15 mouse cellular contexts compared by ENCODE assay signal in the genomic region with DNA sequence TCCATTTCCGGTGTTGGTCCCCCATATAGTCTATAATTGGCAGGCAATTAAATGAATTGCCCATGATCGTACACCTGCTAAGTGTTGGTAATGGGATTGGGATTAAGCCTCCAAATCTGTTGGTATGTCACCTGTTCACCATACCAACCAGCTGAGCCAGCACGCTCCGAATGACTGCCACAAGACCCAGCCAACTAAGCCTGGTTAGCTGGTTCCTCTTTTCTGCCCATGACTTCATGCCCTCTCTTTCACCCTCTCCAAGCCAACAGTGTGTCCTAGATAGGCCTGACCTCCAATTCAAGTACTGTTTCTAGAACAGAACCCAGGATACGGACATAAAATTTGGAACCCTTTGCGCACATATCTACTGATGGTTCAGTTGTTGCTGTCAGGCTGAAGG. TPM values are rescaled to one million over a fixed set of nuclear protein-coding genes. Genes with fewer than 3 reads are reported as not detected.
"Had no signal": no experiment of that assay in that cellular context is flagged by ENCODE, and none has a peak within 500 bp of the region (broad histone marks: within the 10 kb centered on the region; RNA-seq: fewer than 3 reads in every experiment).

No protein-coding gene starts in this region.

- H3K27ac ChIP-seq: limb, embryonic 13.5 days; liver, embryonic 14.5 days; midbrain, embryonic 10.5 days; neural tube, embryonic 15.5 days; stomach, embryonic 15.5 days had no signal

- H3K36me3 ChIP-seq: stomach, embryonic 15.5 days had no signal

- H3K27me3 ChIP-seq: limb, embryonic 13.5 days; neural tube, embryonic 15.5 days; stomach, embryonic 15.5 days had no signal

- DNase-seq: kidney, adult 18-20 months; kidney, postnatal 25 days; layer of hippocampus, postnatal 36 days; lung, adult 18-20 months; midbrain, embryonic 14.5 days; right cerebral cortex, postnatal 4 days; thymus, adult 2 months; thymus, postnatal 25 days had no signal

- H3K4me1 ChIP-seq: midbrain, embryonic 10.5 days; neural tube, embryonic 15.5 days; stomach, embryonic 15.5 days had no signal

- H3K4me2 ChIP-seq: limb, embryonic 13.5 days; neural tube, embryonic 15.5 days; stomach, embryonic 15.5 days had no signal

- H3K9ac ChIP-seq: limb, embryonic 13.5 days; liver, embryonic 14.5 days; neural tube, embryonic 15.5 days; stomach, embryonic 15.5 days had no signal

- H3K4me3 ChIP-seq: limb, embryonic 13.5 days; midbrain, embryonic 10.5 days; myocyte; neural tube, embryonic 15.5 days; stomach, embryonic 15.5 days had no signal

- H3K9me3 ChIP-seq: limb, embryonic 13.5 days; midbrain, embryonic 10.5 days; neural tube, embryonic 15.5 days; stomach, embryonic 15.5 days had no signal

RNA-seq across cellular contexts. Expression of a gene that starts 42.7 kb away (rescaled TPM):
- polyA plus RNA-seq: liver, adult 2 months had no signal
